ENCODE assay signal across 27 mouse cellular contexts in genomic region chr11:101142215-101142967, GRCm38 (mm10). TPM values are rescaled to one million over a fixed set of nuclear protein-coding genes. Genes with fewer than 3 reads are reported as not detected.
"Had no signal": no experiment of that assay in that cellular context is flagged by ENCODE, and none has a peak within 500 bp of the region (broad histone marks: within the 10 kb centered on the region; RNA-seq: fewer than 3 reads in every experiment).

No protein-coding gene starts in this region.

- DNase-seq: cerebellum, adult 2 months; cerebellum, adult 8-10 months; cerebellum, adult 9-10 months; cerebellum, postnatal 10 days; cerebellum, postnatal 14 days; cerebellum, postnatal 25 days; cerebellum, postnatal 36 days; embryo, embryonic 11 days; forebrain, postnatal 0 days; gastrocnemius, adult 2 months; gastrocnemius, postnatal 10 days; gastrocnemius, postnatal 14 days; gastrocnemius, postnatal 25 days; gastrocnemius, postnatal 36 days; heart, adult 18-20 months; heart, adult 2 months had no signal

- H3K9ac ChIP-seq: embryonic facial prominence, embryonic 12.5 days; embryonic facial prominence, embryonic 13.5 days; embryonic facial prominence, embryonic 15.5 days; forebrain, embryonic 12.5 days; forebrain, embryonic 13.5 days; forebrain, embryonic 15.5 days; forebrain, postnatal 0 days had no signal

- H3K27me3 ChIP-seq: embryonic facial prominence, embryonic 15.5 days; forebrain, embryonic 12.5 days; forebrain, embryonic 13.5 days; forebrain, embryonic 15.5 days had no signal

- ATAC-seq: forebrain, embryonic 13.5 days; forebrain, embryonic 14.5 days; forebrain, embryonic 15.5 days; forebrain, embryonic 16.5 days; forebrain, postnatal 0 days had no signal

- H3K4me2 ChIP-seq: embryonic facial prominence, embryonic 12.5 days; embryonic facial prominence, embryonic 13.5 days; embryonic facial prominence, embryonic 15.5 days; forebrain, embryonic 12.5 days; forebrain, embryonic 13.5 days; forebrain, embryonic 15.5 days had no signal

- H3K27ac ChIP-seq: embryonic facial prominence, embryonic 10.5 days; embryonic facial prominence, embryonic 12.5 days; embryonic facial prominence, embryonic 13.5 days; embryonic facial prominence, embryonic 15.5 days; forebrain, embryonic 10.5 days; forebrain, embryonic 12.5 days; forebrain, embryonic 13.5 days; forebrain, embryonic 15.5 days; gastrocnemius, adult 2 months; heart, adult 2 months had no signal

- H3K4me3 ChIP-seq: embryonic facial prominence, embryonic 10.5 days; embryonic facial prominence, embryonic 12.5 days; embryonic facial prominence, embryonic 13.5 days; embryonic facial prominence, embryonic 15.5 days; erythroblast, embryonic 14.5 days; forebrain, embryonic 10.5 days; forebrain, embryonic 12.5 days; forebrain, embryonic 13.5 days; forebrain, embryonic 15.5 days; gastrocnemius, adult 2 months; heart, adult 2 months had no signal

- H3K9me3 ChIP-seq: embryonic facial prominence, embryonic 10.5 days; embryonic facial prominence, embryonic 12.5 days; embryonic facial prominence, embryonic 13.5 days; embryonic facial prominence, embryonic 15.5 days; forebrain, embryonic 10.5 days; forebrain, embryonic 12.5 days; forebrain, embryonic 13.5 days; forebrain, embryonic 15.5 days had no signal

- H3K36me3 ChIP-seq: embryonic facial prominence, embryonic 10.5 days; embryonic facial prominence, embryonic 12.5 days; embryonic facial prominence, embryonic 13.5 days; embryonic facial prominence, embryonic 15.5 days; forebrain, embryonic 10.5 days; forebrain, embryonic 12.5 days; forebrain, embryonic 15.5 days had no signal

RNA-seq across cellular contexts. Expression of gene Tubg2, which starts 13.3 kb away (rescaled TPM):
- polyA plus RNA-seq: erythroblast, embryonic 14.5 days had no signal
